Mouse (Mus musculus) ovary, adult 2 months (tissue): ENCODE measurements around the gene Slit3. TPM values are rescaled to one million over a fixed set of nuclear protein-coding genes. Genes with fewer than 3 reads are reported as not detected.

Experiments
- polyA plus RNA-seq: library from polyadenylated mRNA; depleted of rRNA; stranded (reverse); fragments of >200 nt; gene quantifications from 2 replicates; pipeline ENCODE4 v1.2.3, GENCODE M21; 2012; rRNA removed

Slit3 gene
- polyA plus RNA-seq, result 54.9 and 63.9 TPM in 2 replicates

DNA sequence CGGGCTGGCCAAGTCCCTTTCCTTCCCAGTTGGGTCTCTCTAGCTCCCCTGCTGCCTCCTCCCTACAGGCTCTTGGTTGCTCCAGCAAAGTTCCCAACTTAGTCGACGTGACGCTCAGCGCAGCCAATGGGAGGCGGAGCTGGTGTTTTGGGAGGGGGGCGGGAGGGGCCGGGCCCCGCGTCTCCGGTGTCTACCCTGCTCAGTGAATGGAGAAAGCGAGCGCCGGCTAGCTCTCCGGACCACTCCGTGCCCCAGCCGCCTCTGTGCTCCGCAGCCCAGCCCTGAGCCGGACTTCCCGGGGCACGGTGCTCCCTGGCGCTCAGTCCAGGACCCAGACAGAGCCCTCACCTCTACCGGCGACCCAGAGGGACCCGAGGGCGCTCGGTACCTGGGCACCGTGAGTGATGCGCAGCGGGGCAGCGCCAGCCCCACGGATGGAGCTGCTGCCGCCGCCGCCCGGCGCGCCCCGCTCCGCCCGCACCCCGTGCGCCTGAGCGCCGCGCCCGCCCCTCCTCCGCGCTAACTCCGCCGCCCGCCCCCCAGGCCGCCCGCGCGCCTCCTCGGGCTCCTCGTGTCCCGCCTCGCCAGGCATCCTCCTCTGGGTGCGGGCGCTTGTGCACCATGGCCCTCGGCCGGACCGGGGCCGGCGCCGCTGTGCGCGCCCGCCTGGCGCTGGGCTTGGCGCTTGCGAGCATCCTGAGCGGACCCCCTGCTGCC is at the start of gene Slit3:
Slit3 (plus strand) TSS at position 331 of the 717 bp plus-strand sequence.

